8 mouse cellular contexts compared by ENCODE assay signal in the genomic region with DNA sequence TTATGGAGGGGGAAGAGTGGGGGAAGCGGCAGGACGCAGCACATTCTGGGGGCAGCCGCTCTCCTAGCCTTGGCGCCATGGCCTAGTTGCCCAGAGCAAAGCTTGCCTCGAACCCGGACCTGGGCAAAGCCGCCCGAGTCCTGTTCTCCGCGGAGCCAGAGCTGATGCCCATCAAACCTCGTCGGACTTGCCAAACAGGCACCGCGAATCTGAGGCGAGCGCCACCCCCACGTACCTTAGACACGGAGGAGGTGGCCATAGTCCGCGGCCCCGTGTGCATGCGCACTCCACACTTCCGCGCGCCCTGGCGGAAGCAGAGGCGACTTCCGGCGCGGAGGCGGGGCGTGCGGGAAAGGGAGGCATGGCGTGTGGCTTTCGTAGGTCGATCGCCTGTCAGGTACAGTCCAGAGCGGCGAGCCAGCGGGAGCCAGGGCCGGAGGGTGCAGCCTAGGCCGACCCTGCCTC. TPM values are rescaled to one million over a fixed set of nuclear protein-coding genes. Genes with fewer than 3 reads are reported as not detected.
DNase-seq lines count a peak whose midpoint lies in the region; ATAC-seq and TF ChIP-seq lines count a peak whose summit lies in the region.

A gene (minus strand): TSS at position 315 of the 465 bp plus-strand sequence.
A gene (plus strand): TSS at position 328 of the 465 bp plus-strand sequence.

- H3K9me3 ChIP-seq in E14TG2a.4 (ENCODE audit: low read length): no peaks in the 10 kb centered on the region
- H3K9me3 ChIP-seq in forebrain, embryonic 13.5 days (replicated peaks): no peaks in the 10 kb centered on the region
- H3K9me3 ChIP-seq in liver, postnatal 0 days (ENCODE audit: low read length): no peaks in the 10 kb centered on the region
- no peaks in the 10 kb centered on the region for H3K9me3 ChIP-seq in neural tube, embryonic 14.5 days (ENCODE audit: control insufficient read depth, low read length)

- H3K36me3 ChIP-seq in E14TG2a.4 (ENCODE audit: insufficient read depth, low read length): peaks cover 34% of the 10 kb centered on the region
- peaks cover 2% of the 10 kb centered on the region for H3K36me3 ChIP-seq in forebrain, embryonic 13.5 days (ENCODE audit: poor library complexity, severe bottlenecking)
- H3K36me3 ChIP-seq in liver, postnatal 0 days (replicated peaks; ENCODE audit: insufficient read depth, low read length): 0 out of 2 replicates have a peak, but pooled peaks cover 2% of the 10 kb centered on the region
- H3K36me3 ChIP-seq in neural tube, embryonic 14.5 days (ENCODE audit: control insufficient read depth, insufficient read depth, low read length): peaks cover 2% of the 10 kb centered on the region; the same call in 1 of the 2 replicates

- no peak for TF ChIP-seq CTCF in E14TG2a.4 (conservative IDR thresholded peaks at IDR 0.05; ENCODE audit: low read length)
- peak; percentile 47 for TF ChIP-seq CTCF in liver, postnatal 0 days (IDR thresholded peaks at IDR 0.05; ENCODE audit: low read depth)

- H3K4me2 ChIP-seq in forebrain, embryonic 13.5 days: peak within 1 kb of the TSS; percentile 94
- H3K4me2 ChIP-seq in liver, postnatal 0 days (ENCODE audit: low read depth, low read length): peak within 1 kb of the TSS; percentile 96
- H3K4me2 ChIP-seq in neural tube, embryonic 14.5 days (ENCODE audit: low read depth, low read length): peak within 1 kb of the TSS; percentile 94

- H3K27ac ChIP-seq in forebrain, embryonic 13.5 days: peak within 1 kb of the TSS; percentile 82
- peak within 1 kb of the TSS; percentile 93 for H3K27ac ChIP-seq in liver, postnatal 0 days (ENCODE audit: low read depth)
- peak within 1 kb of the TSS; percentile 84 for H3K27ac ChIP-seq in neural tube, embryonic 14.5 days (ENCODE audit: low read depth, low read length)

- peaks cover 34% of the 10 kb centered on the region for H3K4me1 ChIP-seq in E14TG2a.4 (replicated peaks; ENCODE audit: low read depth, low read length)
- peaks cover 26% of the 10 kb centered on the region for H3K4me1 ChIP-seq in forebrain, embryonic 13.5 days
- H3K4me1 ChIP-seq in liver, postnatal 0 days (ENCODE audit: insufficient read depth): peaks cover 25% of the 10 kb centered on the region
- H3K4me1 ChIP-seq in neural tube, embryonic 14.5 days (ENCODE audit: control insufficient read depth, insufficient read depth, low read length): peaks cover 21% of the 10 kb centered on the region

- ATAC-seq in forebrain, embryonic 13.5 days: peak; percentile 100
- peak; percentile 99 for ATAC-seq in liver, postnatal 0 days
- peak; percentile 99 for ATAC-seq in neural tube, embryonic 14.5 days (ENCODE audit: low read depth)

- H3K9ac ChIP-seq in forebrain, embryonic 13.5 days: peak within 1 kb of the TSS; percentile 89
- peak within 1 kb of the TSS; percentile 90 for H3K9ac ChIP-seq in liver, postnatal 0 days (replicated peaks)
- H3K9ac ChIP-seq in neural tube, embryonic 14.5 days (replicated peaks; ENCODE audit: low read depth, low read length): peak within 1 kb of the TSS; percentile 78

- no peak for TF ChIP-seq EP300 in liver, postnatal 0 days (IDR thresholded peaks at IDR 0.05; ENCODE audit: low read depth)

- DNase-seq in c-Kit-positive CD71-positive TER-119-positive erythroid progenitor cells, embryonic 14.5 days (ENCODE audit: low spot score): peak; percentile 88
- DNase-seq in heart, postnatal 10 days: peak; percentile 93 to 95
- peak; percentile 74 for DNase-seq in large intestine, adult 2 months (ENCODE audit: low read depth, low spot score)
- peak; percentile 95 for DNase-seq in liver, postnatal 0 days
- peak; percentile 94 for DNase-seq in testis, postnatal 10 days (ENCODE audit: low spot score)

- intact Hi-C loops in heart, postnatal 10 days (cut with DNase I): loop anchor here (5.0 kb wide), 3 partner anchors 37 to 163 kb away; a partner anchor contains a TSS

- no peaks in the 10 kb centered on the region for H3K27me3 ChIP-seq in E14TG2a.4 (ENCODE audit: insufficient read depth, low read length)
- no peaks in the 10 kb centered on the region for H3K27me3 ChIP-seq in forebrain, embryonic 13.5 days
- no peaks in the 10 kb centered on the region for H3K27me3 ChIP-seq in liver, postnatal 0 days (ENCODE audit: insufficient read depth, low read length)
- H3K27me3 ChIP-seq in neural tube, embryonic 14.5 days (ENCODE audit: control insufficient read depth, insufficient read depth, low read length): no peaks in the 10 kb centered on the region

- 0% methylated on average over 42 of the region's 42 CpGs for WGBS in forebrain, embryonic 13.5 days
- WGBS in large intestine, adult 2 months: under 1% methylated on average over 42 of the region's 42 CpGs
- WGBS in liver, postnatal 0 days (ENCODE audit: insufficient replicate concordance): under 1% methylated on average over 42 of the region's 42 CpGs
- WGBS in neural tube, embryonic 14.5 days: under 1% methylated on average over 42 of the region's 42 CpGs

- H3K4me3 ChIP-seq in E14TG2a.4 (replicated peaks; ENCODE audit: low read length): peak within 1 kb of the TSS; percentile 95
- peak within 1 kb of the TSS; percentile 84 for H3K4me3 ChIP-seq in forebrain, embryonic 13.5 days
- peak within 1 kb of the TSS; percentile 93 for H3K4me3 ChIP-seq in liver, postnatal 0 days (ENCODE audit: low read depth, low read length)
- peak within 1 kb of the TSS; percentile 86 for H3K4me3 ChIP-seq in neural tube, embryonic 14.5 days (ENCODE audit: low read depth, low read length)

RNA-seq across cellular contexts. Expression of the first gene that starts in this region (rescaled TPM):
- 91.7 and 97.2 TPM in 2 replicates for polyA plus RNA-seq in forebrain, embryonic 13.5 days (2015; fragmentation: Nextera tagmentation; extraction: Ambion mirVana)
- total RNA-seq in heart, postnatal 10 days (2021): 10 to 100 TPM; 42.0 to 43.9 TPM
- 8.9 and 15.1 TPM in 2 replicates for polyA plus RNA-seq in large intestine, adult 2 months (2012; rRNA removed)
- polyA plus RNA-seq in liver, postnatal 0 days (2015; fragmentation: Nextera tagmentation; extraction: Ambion mirVana): 23.1 and 23.3 TPM in 2 replicates
- polyA plus RNA-seq in neural tube, embryonic 14.5 days (2014; fragmentation: Nextera tagmentation; extraction: Ambion mirVana): 101 and 102 TPM in 2 replicates

RNA-seq across cellular contexts. Expression of the second gene that starts in this region (rescaled TPM):
- polyA plus RNA-seq in forebrain, embryonic 13.5 days (2015; fragmentation: Nextera tagmentation; extraction: Ambion mirVana): 68.7 TPM in 2 replicates
- total RNA-seq in heart, postnatal 10 days (2021): 10 to 100 TPM; 28.0 to 32.5 TPM
- polyA plus RNA-seq in large intestine, adult 2 months (2012; rRNA removed): 14.7 and 14.8 TPM in 2 replicates
- 17.8 and 18.1 TPM in 2 replicates for polyA plus RNA-seq in liver, postnatal 0 days (2015; fragmentation: Nextera tagmentation; extraction: Ambion mirVana)
- polyA plus RNA-seq in neural tube, embryonic 14.5 days (2014; fragmentation: Nextera tagmentation; extraction: Ambion mirVana): 54.8 and 59.4 TPM in 2 replicates

Comparison
In these comparisons a context has a peak if more than half of its experiments do, and no peak if none do; other contexts are left out.
1. Peak in every context shown above with its lines: DNase-seq, ATAC-seq, H3K4me3 ChIP-seq and H3K27ac ChIP-seq.